Mouse (Mus musculus): ENCODE measurements around the gene Ptgr2. TPM values are rescaled to one million over a fixed set of nuclear protein-coding genes. Genes with fewer than 3 reads are reported as not detected.

The Ptgr2 gene
- polyA plus RNA-seq, 1 experiment from 2014 or later = 12.9 TPM

DNA sequence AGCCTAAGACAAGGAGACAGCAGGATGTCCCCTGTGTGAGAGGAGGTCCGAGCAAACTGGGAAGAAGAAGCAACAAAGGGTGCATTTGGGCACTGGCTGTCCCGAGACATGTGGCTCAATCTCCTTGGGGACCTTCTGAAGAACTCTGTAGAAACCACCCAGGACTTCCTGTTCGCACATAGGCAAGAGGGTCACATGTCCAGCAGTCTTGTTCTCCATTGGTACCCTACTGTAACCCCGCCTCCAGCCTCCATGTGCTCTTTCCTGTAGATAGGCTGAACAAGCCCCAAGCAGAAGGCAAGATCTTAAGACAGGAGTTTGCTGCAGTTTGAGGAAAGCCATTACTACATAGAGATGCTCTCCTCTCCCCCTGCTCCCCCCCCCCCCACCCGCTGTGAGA lies 32.2 kb upstream of the Ptgr2 start:
- Histone ChIP-seq H3K27me3 (ENCODE audit: control insufficient read depth, insufficient read depth, low read length) (no peaks in the 10 kb centered on the region), H3K4me3 (ENCODE audit: low read depth, low read length) (no peak overlapping the region), H3K4me1 (ENCODE audit: control insufficient read depth, insufficient read depth, low read length) (no peaks in the 10 kb centered on the region), H3K9ac (replicated peaks; ENCODE audit: low read length) (no peak overlapping the region), H3K36me3 (replicated peaks; ENCODE audit: control insufficient read depth, insufficient read depth, low read depth, low read length) (no peaks in the 10 kb centered on the region), H3K27ac (replicated peaks; ENCODE audit: low read depth, low read length) (no peak overlapping the region), H3K9me3 (replicated peaks; ENCODE audit: control insufficient read depth, low read length) (no peaks in the 10 kb centered on the region), H3K4me2 (ENCODE audit: low read depth, low read length) (no peak overlapping the region)
- ATAC-seq (replicated peaks; ENCODE audit: insufficient number of reproducible peaks, low FRiP score, low TSS enrichment, low read depth) (no peak), DNase-seq (ENCODE audit: low spot score) (no peak)
- 90% methylated on average over 5 of the region's 5 CpGs for WGBS

- H3K9ac ChIP-seq (replicated peaks; ENCODE audit: low read length) = no peak overlapping the region
- ATAC-seq (replicated peaks; ENCODE audit: insufficient number of reproducible peaks, low FRiP score, low TSS enrichment, low read depth) = no peak
- no peaks in the 10 kb centered on the region for H3K4me1 ChIP-seq (ENCODE audit: control insufficient read depth, insufficient read depth, low read length)
- WGBS = 71% methylated on average over 5 of the region's 5 CpGs
- no peaks in the 10 kb centered on the region for H3K36me3 ChIP-seq (replicated peaks; ENCODE audit: control insufficient read depth, insufficient read depth, low read depth, low read length)
- DNase-seq (ENCODE audit: low spot score) = no peak
- no peak overlapping the region for H3K4me2 ChIP-seq (ENCODE audit: low read depth, low read length)
- no peaks in the 10 kb centered on the region for H3K27me3 ChIP-seq (ENCODE audit: control insufficient read depth, insufficient read depth, low read length)
- no peaks in the 10 kb centered on the region for H3K9me3 ChIP-seq (replicated peaks; ENCODE audit: control insufficient read depth, low read length)
- no peak overlapping the region for H3K4me3 ChIP-seq (ENCODE audit: low read depth, low read length)
- H3K27ac ChIP-seq (replicated peaks; ENCODE audit: low read depth, low read length) = no peak overlapping the region
Observed at GRCm38 (mm10) chr12:84254886-84255285, 30.1 kb upstream of the Ptgr2 start.

DNA sequence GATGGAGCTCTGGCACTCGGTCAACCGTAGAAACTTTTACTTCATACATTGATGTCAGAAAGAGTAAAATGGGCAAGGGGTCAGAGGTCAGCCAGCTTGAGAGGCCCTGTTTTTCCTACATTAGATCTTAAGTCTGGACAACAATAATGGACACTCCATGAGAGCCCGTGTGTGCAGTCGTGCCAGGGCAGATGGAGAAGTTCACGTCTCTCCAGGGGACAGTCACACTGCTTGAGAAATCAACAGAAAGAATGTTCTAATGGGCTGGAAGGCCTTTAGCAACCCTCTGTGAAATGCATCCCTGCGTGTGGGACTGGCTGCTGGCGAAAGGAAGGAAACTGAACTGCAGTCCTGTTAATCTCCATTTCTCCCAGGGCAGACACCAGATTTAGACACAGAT lies 24.7 kb upstream of the Ptgr2 start:
- no peaks in the 10 kb centered on the region for H3K9me3 ChIP-seq (replicated peaks; ENCODE audit: control insufficient read depth, low read length)
- no peak overlapping the region for H3K27ac ChIP-seq (replicated peaks; ENCODE audit: low read depth, low read length)
- H3K9ac ChIP-seq (replicated peaks; ENCODE audit: low read length) = no peak overlapping the region
- WGBS = 70% methylated on average over 7 of the region's 7 CpGs
- H3K4me3 ChIP-seq (ENCODE audit: low read depth, low read length) = no peak overlapping the region
- H3K36me3 ChIP-seq (replicated peaks; ENCODE audit: control insufficient read depth, insufficient read depth, low read depth, low read length) = no peaks in the 10 kb centered on the region
- DNase-seq (ENCODE audit: low spot score) = no peak
- ATAC-seq (replicated peaks; ENCODE audit: insufficient number of reproducible peaks, low FRiP score, low TSS enrichment, low read depth) = no peak
- no peak overlapping the region for H3K4me2 ChIP-seq (ENCODE audit: low read depth, low read length)
- H3K4me1 ChIP-seq (ENCODE audit: control insufficient read depth, insufficient read depth, low read length) = no peaks in the 10 kb centered on the region
- H3K27me3 ChIP-seq (ENCODE audit: control insufficient read depth, insufficient read depth, low read length) = no peaks in the 10 kb centered on the region

DNA sequence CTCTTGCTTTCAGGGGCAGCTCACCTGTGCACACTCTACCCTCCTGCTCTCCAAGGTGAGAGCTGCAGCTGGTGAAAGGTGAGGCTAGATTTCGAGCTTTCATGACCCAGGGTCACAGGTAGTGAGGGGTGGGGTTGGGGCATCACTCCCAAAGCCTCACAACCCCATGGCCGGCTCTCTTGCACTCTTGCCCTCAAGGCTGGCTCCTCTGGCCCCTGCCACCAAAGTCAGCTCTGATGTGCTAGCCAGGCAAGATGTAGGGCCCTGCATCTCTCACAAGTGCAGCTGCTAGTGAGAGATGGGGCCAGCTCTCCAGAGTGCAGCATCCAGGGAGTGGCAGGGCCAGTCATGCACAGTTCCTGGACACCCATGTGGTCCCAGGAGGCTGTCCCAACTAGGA lies 17.8 kb upstream of the Ptgr2 start:
- Histone ChIP-seq H3K27ac (replicated peaks; ENCODE audit: low read depth, low read length) (no peak overlapping the region), H3K27me3 (ENCODE audit: control insufficient read depth, insufficient read depth, low read length) (no peaks in the 10 kb centered on the region), H3K36me3 (replicated peaks; ENCODE audit: control insufficient read depth, insufficient read depth, low read depth, low read length) (no peaks in the 10 kb centered on the region), H3K4me3 (ENCODE audit: low read depth, low read length) (no peak overlapping the region), H3K4me2 (ENCODE audit: low read depth, low read length) (no peak overlapping the region), H3K9me3 (replicated peaks; ENCODE audit: control insufficient read depth, low read length) (no peaks in the 10 kb centered on the region), H3K9ac (replicated peaks; ENCODE audit: low read length) (no peak overlapping the region), H3K4me1 (ENCODE audit: control insufficient read depth, insufficient read depth, low read length) (no peaks in the 10 kb centered on the region)
- no peak for DNase-seq (ENCODE audit: low spot score)
- no peak for ATAC-seq (replicated peaks; ENCODE audit: insufficient number of reproducible peaks, low FRiP score, low TSS enrichment, low read depth)
- WGBS = 73% methylated on average over 2 of the region's 2 CpGs

DNA sequence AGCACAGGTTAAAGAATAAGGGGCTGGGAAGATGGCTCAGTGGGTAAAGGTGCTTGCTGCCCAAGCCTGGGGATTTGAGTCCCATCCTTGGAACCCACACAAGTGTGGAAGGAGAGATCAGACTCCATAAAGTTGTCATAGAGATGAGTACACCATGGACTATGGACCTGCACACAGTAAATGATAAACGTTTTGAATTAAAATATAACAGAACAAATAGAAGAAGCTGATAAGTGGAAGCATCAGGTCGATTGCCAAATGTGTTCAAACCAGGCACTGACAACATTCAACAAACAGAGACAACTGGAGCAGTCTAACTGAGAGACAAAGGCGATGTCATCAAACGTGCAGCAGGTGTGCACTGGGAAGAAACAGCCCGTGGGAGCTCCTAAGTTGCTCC lies 11.7 kb upstream of the Ptgr2 start:
- DNase-seq (ENCODE audit: low spot score) (no peak), ATAC-seq (replicated peaks; ENCODE audit: insufficient number of reproducible peaks, low FRiP score, low TSS enrichment, low read depth) (no peak)
- H3K4me3 ChIP-seq (ENCODE audit: low read depth, low read length) = no peak overlapping the region
- no peak overlapping the region for H3K27ac ChIP-seq (replicated peaks; ENCODE audit: low read depth, low read length)
- H3K9me3 ChIP-seq (replicated peaks; ENCODE audit: control insufficient read depth, low read length) = no peaks in the 10 kb centered on the region
- H3K4me2 ChIP-seq (ENCODE audit: low read depth, low read length) = no peak overlapping the region
- H3K9ac ChIP-seq (replicated peaks; ENCODE audit: low read length) = no peak overlapping the region
- 77% methylated on average over 5 of the region's 5 CpGs for WGBS
- no peaks in the 10 kb centered on the region for H3K36me3 ChIP-seq (replicated peaks; ENCODE audit: control insufficient read depth, insufficient read depth, low read depth, low read length)
- no peaks in the 10 kb centered on the region for H3K27me3 ChIP-seq (ENCODE audit: control insufficient read depth, insufficient read depth, low read length)
- no peaks in the 10 kb centered on the region for H3K4me1 ChIP-seq (ENCODE audit: control insufficient read depth, insufficient read depth, low read length)

DNA sequence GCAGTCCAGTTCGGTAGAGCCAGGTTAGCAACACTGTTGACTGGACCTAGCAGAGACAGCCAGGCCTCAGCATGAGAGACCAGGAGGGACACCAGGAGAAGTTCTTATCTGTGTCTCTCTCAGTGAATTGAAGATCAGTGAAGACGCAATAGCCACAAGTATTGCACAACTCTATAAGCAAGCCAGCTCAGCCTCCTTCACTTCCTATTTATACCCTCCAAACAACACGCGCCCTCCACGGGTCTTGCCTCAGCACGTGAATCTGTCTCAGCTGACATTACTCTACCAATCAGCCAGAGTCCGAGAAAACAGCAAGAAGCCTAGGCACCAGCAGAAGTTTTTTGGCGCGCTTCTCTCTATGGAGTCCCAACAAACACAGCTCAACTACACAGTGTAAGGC lies 9.7 kb upstream of the Ptgr2 start:
- Histone ChIP-seq H3K4me3 (ENCODE audit: low read depth, low read length) (no peak overlapping the region), H3K9me3 (replicated peaks; ENCODE audit: control insufficient read depth, low read length) (no peaks in the 10 kb centered on the region), H3K4me2 (ENCODE audit: low read depth, low read length) (no peak overlapping the region), H3K27ac (replicated peaks; ENCODE audit: low read depth, low read length) (no peak overlapping the region), H3K9ac (replicated peaks; ENCODE audit: low read length) (no peak overlapping the region), H3K27me3 (ENCODE audit: control insufficient read depth, insufficient read depth, low read length) (no peaks in the 10 kb centered on the region), H3K36me3 (replicated peaks; ENCODE audit: control insufficient read depth, insufficient read depth, low read depth, low read length) (no peaks in the 10 kb centered on the region), H3K4me1 (ENCODE audit: control insufficient read depth, insufficient read depth, low read length) (no peaks in the 10 kb centered on the region)
- WGBS = 92% methylated on average over 9 of the region's 9 CpGs
- DNase-seq (ENCODE audit: low spot score) = no peak
- no peak for ATAC-seq (replicated peaks; ENCODE audit: insufficient number of reproducible peaks, low FRiP score, low TSS enrichment, low read depth)

DNA sequence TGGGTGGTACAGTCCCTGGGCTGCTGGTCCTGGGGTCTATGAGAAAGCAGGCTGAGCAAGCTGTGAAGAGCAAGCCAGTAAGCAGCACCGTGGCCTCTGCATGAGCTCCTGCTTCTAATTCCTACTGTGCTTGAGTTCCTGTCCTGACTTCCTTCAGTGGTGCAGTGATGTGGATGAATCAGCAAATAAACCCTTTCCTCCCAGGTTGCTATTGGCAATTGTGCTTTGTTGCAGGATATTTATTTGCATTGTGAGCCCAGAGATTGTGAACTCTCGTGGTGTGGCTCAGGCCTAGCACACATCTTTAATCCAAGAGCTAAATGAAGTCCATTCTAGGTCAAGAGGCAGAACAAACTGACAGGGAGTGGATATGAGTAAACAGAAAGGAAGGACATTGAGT lies 8.7 kb upstream of the Ptgr2 start:
- DNase-seq (ENCODE audit: low spot score) (no peak), ATAC-seq (replicated peaks; ENCODE audit: insufficient number of reproducible peaks, low FRiP score, low TSS enrichment, low read depth) (no peak)
- Histone ChIP-seq H3K9ac (replicated peaks; ENCODE audit: low read length) (no peak overlapping the region), H3K27ac (replicated peaks; ENCODE audit: low read depth, low read length) (no peak overlapping the region), H3K9me3 (replicated peaks; ENCODE audit: control insufficient read depth, low read length) (no peaks in the 10 kb centered on the region), H3K4me1 (ENCODE audit: control insufficient read depth, insufficient read depth, low read length) (no peaks in the 10 kb centered on the region), H3K36me3 (replicated peaks; ENCODE audit: control insufficient read depth, insufficient read depth, low read depth, low read length) (no peaks in the 10 kb centered on the region), H3K4me2 (ENCODE audit: low read depth, low read length) (no peak overlapping the region), H3K4me3 (ENCODE audit: low read depth, low read length) (no peak overlapping the region), H3K27me3 (ENCODE audit: control insufficient read depth, insufficient read depth, low read length) (no peaks in the 10 kb centered on the region)
- WGBS = 83% methylated on average over 2 of the region's 2 CpGs

- no peaks in the 10 kb centered on the region for H3K9me3 ChIP-seq (replicated peaks; ENCODE audit: control insufficient read depth, low read length)
- ATAC-seq (replicated peaks; ENCODE audit: insufficient number of reproducible peaks, low FRiP score, low TSS enrichment, low read depth) = no peak
- no peak overlapping the region for H3K4me3 ChIP-seq (ENCODE audit: low read depth, low read length)
- 77% methylated on average over 4 of the region's 4 CpGs for WGBS
- H3K36me3 ChIP-seq (replicated peaks; ENCODE audit: control insufficient read depth, insufficient read depth, low read depth, low read length) = no peaks in the 10 kb centered on the region
- H3K4me2 ChIP-seq (ENCODE audit: low read depth, low read length) = no peak overlapping the region
- DNase-seq (ENCODE audit: low spot score) = no peak
- no peaks in the 10 kb centered on the region for H3K27me3 ChIP-seq (ENCODE audit: control insufficient read depth, insufficient read depth, low read length)
- H3K4me1 ChIP-seq (ENCODE audit: control insufficient read depth, insufficient read depth, low read length) = no peaks in the 10 kb centered on the region
- H3K9ac ChIP-seq (replicated peaks; ENCODE audit: low read length) = no peak overlapping the region
- no peak overlapping the region for H3K27ac ChIP-seq (replicated peaks; ENCODE audit: low read depth, low read length)
Observed at GRCm38 (mm10) chr12:84276799-84277198, 8.2 kb upstream of the Ptgr2 start.

GRCm38 (mm10) chr12:84277832-84278231 lies 7.2 kb upstream of the Ptgr2 start:
- Histone ChIP-seq H3K36me3 (replicated peaks; ENCODE audit: control insufficient read depth, insufficient read depth, low read depth, low read length) (no peaks in the 10 kb centered on the region), H3K4me3 (ENCODE audit: low read depth, low read length) (no peak overlapping the region), H3K9me3 (replicated peaks; ENCODE audit: control insufficient read depth, low read length) (no peaks in the 10 kb centered on the region), H3K27ac (replicated peaks; ENCODE audit: low read depth, low read length) (no peak overlapping the region), H3K4me2 (ENCODE audit: low read depth, low read length) (no peak overlapping the region), H3K9ac (replicated peaks; ENCODE audit: low read length) (no peak overlapping the region), H3K4me1 (ENCODE audit: control insufficient read depth, insufficient read depth, low read length) (no peaks in the 10 kb centered on the region), H3K27me3 (ENCODE audit: control insufficient read depth, insufficient read depth, low read length) (no peaks in the 10 kb centered on the region)
- DNase-seq (ENCODE audit: low spot score) = no peak
- ATAC-seq (replicated peaks; ENCODE audit: insufficient number of reproducible peaks, low FRiP score, low TSS enrichment, low read depth) = no peak
- 75% methylated on average over 3 of the region's 3 CpGs for WGBS
